9 mouse cellular contexts compared by ENCODE assay signal in genomic region chr2:160619831-160620230, GRCm38 (mm10). TPM values are rescaled to one million over a fixed set of nuclear protein-coding genes. Genes with fewer than 3 reads are reported as not detected.
DNase-seq lines count a peak whose midpoint lies in the region; ATAC-seq and TF ChIP-seq lines count a peak whose summit lies in the region.
"Had no signal": no experiment of that assay in that cellular context is flagged by ENCODE, and none has a peak within 500 bp of the region (broad histone marks: within the 10 kb centered on the region; RNA-seq: fewer than 3 reads in every experiment).

No protein-coding gene starts in this region.

- no peak overlapping the region for H3K27ac ChIP-seq in forebrain, embryonic 14.5 days (ENCODE audit: low read depth, low read length)
- no peak overlapping the region for H3K27ac ChIP-seq in forebrain, embryonic 10.5 days
- H3K27ac ChIP-seq in liver, embryonic 12.5 days: peak overlapping the region; percentile 85
- H3K27ac ChIP-seq in small intestine, adult 2 months (ENCODE audit: insufficient read depth, low read depth, low read length): no peak overlapping the region

- no peak; the same call in 1 of the 2 replicates for ATAC-seq in forebrain, embryonic 14.5 days
- peak; percentile 54 for ATAC-seq in liver, embryonic 12.5 days

- H3K9ac ChIP-seq in forebrain, embryonic 14.5 days (ENCODE audit: low read length): no peak overlapping the region
- peak overlapping the region; percentile 61 for H3K9ac ChIP-seq in liver, embryonic 12.5 days
- H3K9ac ChIP-seq: embryonic facial prominence, embryonic 13.5 days had no signal

- TF ChIP-seq CTCF in small intestine, adult 2 months (IDR thresholded peaks at IDR 0.05; ENCODE audit: extremely low read depth, insufficient read length, insufficient replicate concordance, low read depth, low read length): no peak

- 53% methylated on average over 9 of the region's 9 CpGs for WGBS in forebrain, embryonic 14.5 days
- WGBS in forebrain, embryonic 10.5 days: 84% methylated on average over 9 of the region's 9 CpGs
- WGBS in liver, embryonic 12.5 days (ENCODE audit: insufficient replicate concordance): 27% methylated on average over 9 of the region's 9 CpGs
- WGBS in small intestine, adult 2 months: 10% methylated on average over 9 of the region's 9 CpGs

- intact Hi-C loops in heart, postnatal 14 days (cut with DNase I): loop anchor here (5.0 kb wide), 1 partner anchor 267 kb away; no protein-coding TSS in a partner anchor

- peak; percentile 33 for DNase-seq in forebrain, embryonic 14.5 days (ENCODE audit: low spot score)
- DNase-seq in forebrain, embryonic 10.5 days (ENCODE audit: extremely low spot score, low spot score): no peak
- DNase-seq in c-Kit-negative CD71-positive TER-119-positive erythroid progenitor cells, embryonic 14.5 days (ENCODE audit: low read depth, low spot score): peak; percentile 32
- DNase-seq in heart, postnatal 14 days: peak; percentile 80 to 82
- no peak for DNase-seq in thymus, postnatal 14 days
- DNase-seq in natural killer cell, adult 2 months (ENCODE audit: low spot score in 2 of 2): no peak

- H3K27me3 ChIP-seq in forebrain, embryonic 14.5 days (replicated peaks; ENCODE audit: control insufficient read depth, insufficient read depth, low read length): no peaks in the 10 kb centered on the region
- H3K27me3 ChIP-seq in forebrain, embryonic 10.5 days (ENCODE audit: poor library complexity, severe bottlenecking): no peaks in the 10 kb centered on the region
- H3K27me3 ChIP-seq in liver, embryonic 12.5 days (replicated peaks): peaks cover 18% of the 10 kb centered on the region; the same call in 1 of the 2 replicates
- no peaks in the 10 kb centered on the region for H3K27me3 ChIP-seq in small intestine, adult 2 months (ENCODE audit: control insufficient read depth, insufficient read depth, low read length)

- TF ChIP-seq POLR2A in small intestine, adult 2 months (IDR thresholded peaks at IDR 0.05; ENCODE audit: low read depth, low read length): no peak

- H3K4me2 ChIP-seq in forebrain, embryonic 14.5 days (ENCODE audit: low read length): no peak overlapping the region
- H3K4me2 ChIP-seq in liver, embryonic 12.5 days: peak overlapping the region; percentile 69
- H3K4me2 ChIP-seq: embryonic facial prominence, embryonic 13.5 days had no signal

- H3K9me3 ChIP-seq in forebrain, embryonic 14.5 days (replicated peaks; ENCODE audit: control insufficient read depth, low read length): no peaks in the 10 kb centered on the region
- H3K9me3 ChIP-seq in forebrain, embryonic 10.5 days: no peaks in the 10 kb centered on the region
- no peaks in the 10 kb centered on the region for H3K9me3 ChIP-seq in liver, embryonic 12.5 days (replicated peaks)
- H3K9me3 ChIP-seq: embryonic facial prominence, embryonic 13.5 days had no signal

- no peak overlapping the region for H3K4me3 ChIP-seq in forebrain, embryonic 14.5 days (ENCODE audit: low read depth, low read length)
- H3K4me3 ChIP-seq in forebrain, embryonic 10.5 days: no peak overlapping the region
- peak overlapping the region; percentile 49 for H3K4me3 ChIP-seq in liver, embryonic 12.5 days
- peak overlapping the region; percentile 31 for H3K4me3 ChIP-seq in small intestine, adult 2 months (ENCODE audit: low read depth, low read length)
- H3K4me3 ChIP-seq: embryonic facial prominence, embryonic 13.5 days had no signal

- peaks cover 25% of the 10 kb centered on the region for H3K4me1 ChIP-seq in forebrain, embryonic 14.5 days (ENCODE audit: control insufficient read depth, insufficient read depth, low read length)
- H3K4me1 ChIP-seq in forebrain, embryonic 10.5 days: peaks cover 24% of the 10 kb centered on the region
- peaks cover 55% of the 10 kb centered on the region for H3K4me1 ChIP-seq in liver, embryonic 12.5 days
- peaks cover 18% of the 10 kb centered on the region for H3K4me1 ChIP-seq in small intestine, adult 2 months (ENCODE audit: control insufficient read depth, insufficient read depth, insufficient read length, low read length)

- no peaks in the 10 kb centered on the region for H3K36me3 ChIP-seq in forebrain, embryonic 14.5 days (ENCODE audit: control insufficient read depth, insufficient read depth, low read length)
- no peaks in the 10 kb centered on the region for H3K36me3 ChIP-seq in forebrain, embryonic 10.5 days (replicated peaks)
- H3K36me3 ChIP-seq in liver, embryonic 12.5 days: no peaks in the 10 kb centered on the region
- H3K36me3 ChIP-seq in small intestine, adult 2 months (ENCODE audit: control insufficient read depth, insufficient read depth, low read length): no peaks in the 10 kb centered on the region
- H3K36me3 ChIP-seq: embryonic facial prominence, embryonic 13.5 days had no signal

RNA-seq across cellular contexts. Expression of gene Top1, which starts 25.9 kb away (rescaled TPM):
- 84.0 and 85.1 TPM in 2 replicates for polyA plus RNA-seq in forebrain, embryonic 14.5 days (2014; fragmentation: Nextera tagmentation; extraction: Ambion mirVana)
- polyA plus RNA-seq in forebrain, embryonic 10.5 days (2016; fragmentation: Nextera tagmentation; extraction: Ambion mirVana): 113 and 118 TPM in 2 replicates
- total RNA-seq in heart, postnatal 14 days (2021): 10 to 100 TPM; 59.1 to 60.9 TPM
- polyA plus RNA-seq in liver, embryonic 12.5 days (2016; fragmentation: Nextera tagmentation; extraction: Ambion mirVana): 83.7 and 87.7 TPM in 2 replicates
- 9.0 and 18.0 TPM in 2 replicates for polyA plus RNA-seq in small intestine, adult 2 months (2012; rRNA removed)

Comparison
In these comparisons a context has a peak if more than half of its experiments do, and no peak if none do; other contexts are left out.
1. DNase-seq: peak in forebrain, embryonic 14.5 days (single experiment), c-Kit-negative CD71-positive TER-119-positive erythroid progenitor cells, embryonic 14.5 days (single experiment) and heart, postnatal 14 days (2 of 2); none in forebrain, embryonic 10.5 days (single experiment), thymus, postnatal 14 days (single experiment) and natural killer cell, adult 2 months (0 of 2).
2. H3K4me3 ChIP-seq: peak in liver, embryonic 12.5 days (single experiment) and small intestine, adult 2 months (single experiment); none in forebrain, embryonic 14.5 days (single experiment) and forebrain, embryonic 10.5 days (single experiment).